Mouse (Mus musculus): ENCODE measurements around the gene Gpbar1.

Gene Gpbar1

DNA sequence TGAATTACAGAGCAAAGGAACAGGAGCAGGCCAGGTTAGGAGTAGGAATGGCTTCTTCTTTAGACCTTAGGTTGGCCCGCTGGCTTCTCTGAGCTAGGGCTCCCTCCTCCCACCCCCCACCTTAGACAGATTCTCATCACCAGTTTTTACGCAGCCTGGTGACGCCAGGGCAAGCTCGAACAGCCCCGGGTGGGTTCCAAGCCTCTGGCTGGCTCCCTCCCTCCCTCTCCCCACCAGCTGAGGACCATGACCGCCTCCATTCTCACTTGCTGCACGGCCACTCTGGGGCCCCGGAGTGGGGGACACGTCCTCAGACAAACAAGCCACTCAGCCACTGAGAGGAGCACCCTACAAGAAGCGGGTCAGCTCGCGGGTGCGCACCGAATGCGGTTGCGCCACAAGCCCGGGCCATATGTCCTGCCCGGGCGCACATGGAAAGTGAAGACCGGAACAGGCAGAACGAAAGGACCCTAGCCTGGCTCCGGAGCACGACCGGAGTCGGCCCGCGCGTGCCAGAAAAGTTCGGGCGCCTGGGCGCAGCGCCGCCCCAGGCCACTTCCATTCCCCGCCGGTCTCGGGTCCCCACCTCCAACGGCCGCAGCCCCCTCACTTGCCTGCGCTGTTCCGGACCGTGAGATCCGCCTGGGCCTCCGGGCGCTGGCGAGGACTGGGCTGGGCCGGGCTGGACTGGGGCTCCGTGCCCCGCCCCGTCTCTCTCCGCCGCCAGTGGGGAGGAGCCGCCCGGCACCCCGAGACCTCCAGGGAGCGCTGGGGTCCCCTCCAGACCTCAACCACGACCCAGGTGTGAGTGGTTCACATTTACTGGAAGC is 25.4 kb downstream of the Gpbar1 start:
- H3K9me3 ChIP-seq (ENCODE audit: low read length), result no peaks in the 10 kb centered on the region
- peaks cover 82% of the 10 kb centered on the region for H3K4me1 ChIP-seq (replicated peaks; ENCODE audit: low read depth, low read length)
- TF ChIP-seq NANOG (IDR thresholded peaks at IDR 0.05; ENCODE audit: borderline replicate concordance, low read length) (no peak), CTCF (conservative IDR thresholded peaks at IDR 0.05; ENCODE audit: low read length) (no peak), POU5F1 (IDR thresholded peaks at IDR 0.05; ENCODE audit: borderline replicate concordance, low read length) (no peak)
- peaks cover 15% of the 10 kb centered on the region for H3K36me3 ChIP-seq (ENCODE audit: insufficient read depth, low read length)
- no peaks in the 10 kb centered on the region for H3K27me3 ChIP-seq (ENCODE audit: insufficient read depth, low read length)
- H3K4me3 ChIP-seq (replicated peaks; ENCODE audit: low read length), result peak overlapping the region; percentile 86

DNA sequence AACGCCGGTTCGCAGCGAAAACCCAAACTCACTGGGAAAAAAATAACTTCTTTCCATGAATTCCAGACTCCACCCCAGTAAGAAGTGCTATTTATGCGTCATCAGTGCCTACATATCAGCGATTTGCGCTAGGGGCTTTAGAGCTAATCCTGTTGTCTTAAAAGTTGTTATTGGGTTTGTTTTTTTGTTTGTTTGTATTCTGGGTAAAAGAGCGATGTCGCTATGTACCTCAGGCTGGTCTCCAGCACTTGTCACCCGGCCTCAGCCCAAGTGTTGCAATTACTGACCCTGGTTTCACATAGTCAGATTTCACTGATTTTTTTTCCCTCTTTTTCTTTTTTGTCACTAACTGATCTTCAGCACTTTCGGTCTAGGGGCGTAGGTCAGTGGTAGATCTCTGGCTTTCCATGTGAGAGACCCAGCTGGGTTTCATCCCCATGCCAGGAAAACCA is 26.0 kb downstream of the Gpbar1 start:
- Histone ChIP-seq H3K36me3 (ENCODE audit: insufficient read depth, low read length) (peaks cover 10% of the 10 kb centered on the region), H3K27me3 (ENCODE audit: insufficient read depth, low read length) (no peaks in the 10 kb centered on the region), H3K4me1 (replicated peaks; ENCODE audit: low read depth, low read length) (peaks cover 82% of the 10 kb centered on the region), H3K9me3 (ENCODE audit: low read length) (no peaks in the 10 kb centered on the region), H3K4me3 (replicated peaks; ENCODE audit: low read length) (peak overlapping the region; percentile 86)
- no peak for TF ChIP-seq POU5F1 (IDR thresholded peaks at IDR 0.05; ENCODE audit: borderline replicate concordance, low read length)
- TF ChIP-seq CTCF (conservative IDR thresholded peaks at IDR 0.05; ENCODE audit: low read length), result no peak
- TF ChIP-seq NANOG (IDR thresholded peaks at IDR 0.05; ENCODE audit: borderline replicate concordance, low read length), result no peak

DNA sequence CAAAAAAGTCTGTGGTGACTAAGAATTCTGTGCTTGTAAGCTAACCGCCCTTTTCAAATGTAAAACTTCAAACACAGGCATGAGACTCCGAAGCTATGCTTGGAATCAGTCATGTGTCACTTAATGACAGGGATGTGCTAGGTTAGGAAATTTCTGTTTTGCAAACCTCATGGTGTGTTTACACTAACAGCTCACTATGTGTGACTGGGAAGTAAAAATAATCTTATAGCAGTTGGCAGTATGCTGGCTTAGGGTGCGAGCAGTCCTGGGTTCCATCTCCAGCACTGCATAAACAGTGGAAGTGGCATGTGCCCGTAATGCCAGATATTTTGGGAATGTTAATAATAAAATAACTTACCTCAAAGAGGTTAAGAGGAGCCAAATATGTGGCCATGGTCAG is 26.6 kb downstream of the Gpbar1 start:
- no peak for TF ChIP-seq CTCF (conservative IDR thresholded peaks at IDR 0.05; ENCODE audit: low read length)
- TF ChIP-seq POU5F1 (IDR thresholded peaks at IDR 0.05; ENCODE audit: borderline replicate concordance, low read length), result no peak
- TF ChIP-seq NANOG (IDR thresholded peaks at IDR 0.05; ENCODE audit: borderline replicate concordance, low read length), result no peak

DNA sequence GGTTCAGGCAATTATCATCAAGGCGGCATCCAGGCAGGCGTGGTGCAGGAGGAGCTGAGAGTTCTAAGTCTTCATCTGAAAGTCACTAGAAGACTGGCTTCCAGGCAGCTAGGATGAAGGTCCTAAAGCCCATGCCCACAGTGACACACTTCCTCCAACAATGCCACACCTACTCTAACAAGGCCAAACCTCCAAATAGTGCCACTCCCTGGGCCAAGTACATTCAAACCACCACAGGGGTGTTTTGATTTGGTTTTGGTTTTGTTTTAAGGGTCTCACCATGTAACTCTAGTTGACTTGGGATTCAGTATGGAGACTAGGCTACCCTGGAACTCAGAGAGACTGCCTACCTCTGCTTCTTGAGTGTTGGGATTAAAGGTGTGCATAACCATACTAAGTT is 27.2 kb downstream of the Gpbar1 start, which contains the start of gene Tmbim1:
Gene Tmbim1, minus strand, starts transcription at position 101 of the 400 bp plus-strand sequence.
- H3K9me3 ChIP-seq (ENCODE audit: low read length), result no peaks in the 10 kb centered on the region
- no peaks in the 10 kb centered on the region for H3K27me3 ChIP-seq (ENCODE audit: insufficient read depth, low read length)
- peaks cover 83% of the 10 kb centered on the region for H3K4me1 ChIP-seq (replicated peaks; ENCODE audit: low read depth, low read length)
- H3K36me3 ChIP-seq (ENCODE audit: insufficient read depth, low read length), result peaks cover 10% of the 10 kb centered on the region
- peak within 1 kb of the TSS; percentile 86 for H3K4me3 ChIP-seq (replicated peaks; ENCODE audit: low read length)
- no peak for TF ChIP-seq NANOG (IDR thresholded peaks at IDR 0.05; ENCODE audit: borderline replicate concordance, low read length)

More for the DNA sequence above, 26.6 kb downstream of the Gpbar1 start:
- Histone ChIP-seq H3K4me1 (replicated peaks; ENCODE audit: low read depth, low read length) (peaks cover 83% of the 10 kb centered on the region), H3K36me3 (ENCODE audit: insufficient read depth, low read length) (peaks cover 10% of the 10 kb centered on the region), H3K27me3 (ENCODE audit: insufficient read depth, low read length) (no peaks in the 10 kb centered on the region), H3K9me3 (ENCODE audit: low read length) (no peaks in the 10 kb centered on the region), H3K4me3 (replicated peaks; ENCODE audit: low read length) (no peak overlapping the region)

DNA sequence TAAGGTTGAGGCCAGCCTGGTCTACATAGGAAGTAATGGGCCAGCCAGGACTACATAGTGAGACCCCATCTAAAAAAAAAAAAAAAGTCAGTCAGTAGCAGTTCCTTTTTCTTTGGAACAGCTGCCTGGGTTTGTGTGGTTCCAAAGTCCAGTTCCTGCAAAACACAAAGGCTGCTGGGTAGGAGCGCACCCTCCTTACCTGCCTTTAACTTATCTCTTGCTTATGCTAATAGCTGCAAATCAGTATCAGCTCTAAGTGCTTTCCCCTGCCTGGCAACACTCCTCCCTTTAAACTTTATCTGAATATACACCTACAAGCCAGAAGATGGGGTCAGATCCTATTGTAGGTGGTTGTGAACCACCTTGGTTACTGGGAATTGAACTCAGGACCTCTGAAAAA is 28.8 kb downstream of the Gpbar1 start:
- H3K4me1 ChIP-seq (replicated peaks; ENCODE audit: low read depth, low read length), result peaks cover 78% of the 10 kb centered on the region
- TF ChIP-seq POU5F1 (IDR thresholded peaks at IDR 0.05; ENCODE audit: borderline replicate concordance, low read length) (no peak), CTCF (conservative IDR thresholded peaks at IDR 0.05; ENCODE audit: low read length) (no peak), NANOG (IDR thresholded peaks at IDR 0.05; ENCODE audit: borderline replicate concordance, low read length) (no peak)
- H3K36me3 ChIP-seq (ENCODE audit: insufficient read depth, low read length), result no peaks in the 10 kb centered on the region
- no peaks in the 10 kb centered on the region for H3K9me3 ChIP-seq (ENCODE audit: low read length)
- no peaks in the 10 kb centered on the region for H3K27me3 ChIP-seq (ENCODE audit: insufficient read depth, low read length)
- 0 out of 2 replicates have a peak overlapping the region, but pooled peaks have one; percentile 13 for H3K4me3 ChIP-seq (replicated peaks; ENCODE audit: low read length)

DNA sequence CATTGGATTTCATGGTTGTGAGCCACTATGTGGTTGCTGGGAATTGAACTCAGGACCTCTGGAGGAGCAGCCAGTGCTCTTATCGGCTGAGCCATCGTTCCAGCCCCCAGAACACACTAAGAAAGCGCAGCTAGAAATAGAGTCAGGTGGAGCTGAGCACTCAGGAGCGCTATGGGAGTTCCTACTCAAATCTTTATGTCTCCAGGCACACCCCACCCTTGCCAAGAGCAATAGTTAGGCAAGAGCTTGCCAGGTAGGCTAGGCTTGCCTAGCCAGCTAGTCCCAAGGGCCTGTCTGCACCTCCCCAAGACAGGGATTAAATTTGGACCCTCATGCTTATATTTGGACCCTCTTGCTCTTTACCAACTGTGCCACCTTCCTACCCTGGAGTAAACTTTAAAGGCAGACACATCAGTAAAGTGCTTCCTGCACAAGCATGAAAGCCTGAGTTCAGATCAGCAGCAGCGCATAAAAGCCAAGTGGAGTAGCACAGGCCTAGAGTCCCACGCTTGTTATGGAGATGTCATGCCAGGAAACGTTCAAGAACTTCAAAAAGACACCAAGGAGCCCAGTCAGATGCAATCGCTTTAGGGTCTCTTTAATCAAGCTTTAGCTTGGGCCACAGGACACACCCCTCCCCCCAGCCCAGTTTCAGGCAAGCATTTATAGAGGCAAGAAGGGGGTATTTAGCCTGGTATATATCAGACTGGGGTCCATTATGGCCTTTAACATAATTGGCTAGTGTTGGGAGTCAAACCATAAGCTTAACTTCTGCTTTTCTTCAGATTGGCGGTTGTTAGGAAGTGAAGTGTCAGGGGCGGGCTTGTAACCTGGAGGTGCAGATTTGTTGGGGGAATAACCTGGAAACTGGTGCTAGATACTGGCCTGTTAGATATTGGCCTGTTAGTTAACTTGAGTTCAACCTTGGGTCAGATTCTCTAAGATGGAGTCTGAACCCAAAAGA is 29.9 kb downstream of the Gpbar1 start:
- H3K36me3 ChIP-seq (ENCODE audit: insufficient read depth, low read length), result no peaks in the 10 kb centered on the region
- no peaks in the 10 kb centered on the region for H3K9me3 ChIP-seq (ENCODE audit: low read length)
- H3K4me3 ChIP-seq (replicated peaks; ENCODE audit: low read length), result peak overlapping the region; percentile 13; the same call in 1 of the 2 replicates
- TF ChIP-seq NANOG (IDR thresholded peaks at IDR 0.05; ENCODE audit: borderline replicate concordance, low read length), result peak; percentile 91; the same call in 1 of the 2 replicates
- no peak for TF ChIP-seq CTCF (conservative IDR thresholded peaks at IDR 0.05; ENCODE audit: low read length)
- peaks cover 67% of the 10 kb centered on the region for H3K4me1 ChIP-seq (replicated peaks; ENCODE audit: low read depth, low read length)
- no peaks in the 10 kb centered on the region for H3K27me3 ChIP-seq (ENCODE audit: insufficient read depth, low read length)

DNA sequence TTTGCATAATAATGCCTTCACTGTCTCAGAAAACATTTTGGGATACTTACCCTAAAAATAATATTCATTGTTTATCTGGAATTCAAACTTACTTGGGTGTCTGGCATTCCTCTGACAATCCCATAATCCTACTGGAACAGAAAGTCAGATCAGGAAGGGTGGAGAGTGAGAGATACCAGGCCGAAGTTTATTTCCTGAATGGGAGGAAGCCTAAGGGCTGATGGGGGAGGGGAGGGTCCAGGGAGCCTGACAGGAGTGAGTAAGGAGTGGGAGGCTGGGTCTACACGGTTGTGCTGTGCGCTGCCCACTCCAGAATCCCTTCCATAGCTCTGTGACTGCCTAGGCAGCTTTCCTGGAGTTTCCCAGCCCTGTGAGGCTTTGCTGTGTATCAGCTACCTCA is 31.4 kb downstream of the Gpbar1 start:
- TF ChIP-seq POU5F1 (IDR thresholded peaks at IDR 0.05; ENCODE audit: borderline replicate concordance, low read length) (no peak), CTCF (conservative IDR thresholded peaks at IDR 0.05; ENCODE audit: low read length) (no peak), NANOG (IDR thresholded peaks at IDR 0.05; ENCODE audit: borderline replicate concordance, low read length) (no peak)
- no peaks in the 10 kb centered on the region for H3K36me3 ChIP-seq (ENCODE audit: insufficient read depth, low read length)
- H3K4me3 ChIP-seq (replicated peaks; ENCODE audit: low read length), result peak overlapping the region; percentile 14
- H3K9me3 ChIP-seq (ENCODE audit: low read length), result no peaks in the 10 kb centered on the region
- peaks cover 61% of the 10 kb centered on the region for H3K4me1 ChIP-seq (replicated peaks; ENCODE audit: low read depth, low read length)
- H3K27me3 ChIP-seq (ENCODE audit: insufficient read depth, low read length), result no peaks in the 10 kb centered on the region

DNA sequence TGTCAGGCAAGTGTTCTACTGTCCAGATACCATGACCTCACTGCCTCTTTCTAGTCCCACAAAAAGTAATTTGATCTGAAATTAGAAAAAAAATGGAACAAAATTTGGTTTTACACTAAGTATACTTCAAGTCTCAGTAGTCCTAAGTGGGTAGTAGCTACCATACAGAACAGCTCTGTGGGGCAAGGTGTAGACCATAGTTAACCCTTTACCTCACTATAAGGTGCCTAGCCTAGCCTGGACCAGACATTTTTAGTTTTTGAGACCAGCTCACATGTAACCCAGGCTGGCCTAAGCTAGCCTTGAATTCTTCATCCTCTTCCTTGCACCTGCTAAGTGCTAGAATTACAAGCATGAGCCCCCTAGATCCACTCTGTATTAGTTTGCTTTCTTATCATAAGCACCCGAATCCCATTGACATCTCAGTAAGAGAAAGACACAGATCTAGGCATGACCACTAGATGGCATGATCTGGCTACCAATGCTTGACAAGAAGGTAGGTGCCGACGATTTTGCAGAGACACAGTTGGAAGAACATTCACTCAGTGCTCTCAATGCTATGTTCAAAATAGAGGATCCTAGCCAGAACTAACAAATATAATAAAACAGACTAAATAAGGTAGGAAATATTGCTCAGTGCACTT is 34.8 kb downstream of the Gpbar1 start:
- Histone ChIP-seq H3K27me3 (ENCODE audit: insufficient read depth, low read length) (no peaks in the 10 kb centered on the region), H3K4me3 (replicated peaks; ENCODE audit: low read length) (no peak overlapping the region), H3K9me3 (ENCODE audit: low read length) (no peaks in the 10 kb centered on the region), H3K4me1 (replicated peaks; ENCODE audit: low read depth, low read length) (peaks cover 29% of the 10 kb centered on the region), H3K36me3 (ENCODE audit: insufficient read depth, low read length) (no peaks in the 10 kb centered on the region)
- TF ChIP-seq CTCF (conservative IDR thresholded peaks at IDR 0.05; ENCODE audit: low read length) (peak; percentile 61), POU5F1 (IDR thresholded peaks at IDR 0.05; ENCODE audit: borderline replicate concordance, low read length) (no peak)
